Mouse (Mus musculus): Measurements from ENCODE around the gene Pdcd5.

Pdcd5 gene

DNA sequence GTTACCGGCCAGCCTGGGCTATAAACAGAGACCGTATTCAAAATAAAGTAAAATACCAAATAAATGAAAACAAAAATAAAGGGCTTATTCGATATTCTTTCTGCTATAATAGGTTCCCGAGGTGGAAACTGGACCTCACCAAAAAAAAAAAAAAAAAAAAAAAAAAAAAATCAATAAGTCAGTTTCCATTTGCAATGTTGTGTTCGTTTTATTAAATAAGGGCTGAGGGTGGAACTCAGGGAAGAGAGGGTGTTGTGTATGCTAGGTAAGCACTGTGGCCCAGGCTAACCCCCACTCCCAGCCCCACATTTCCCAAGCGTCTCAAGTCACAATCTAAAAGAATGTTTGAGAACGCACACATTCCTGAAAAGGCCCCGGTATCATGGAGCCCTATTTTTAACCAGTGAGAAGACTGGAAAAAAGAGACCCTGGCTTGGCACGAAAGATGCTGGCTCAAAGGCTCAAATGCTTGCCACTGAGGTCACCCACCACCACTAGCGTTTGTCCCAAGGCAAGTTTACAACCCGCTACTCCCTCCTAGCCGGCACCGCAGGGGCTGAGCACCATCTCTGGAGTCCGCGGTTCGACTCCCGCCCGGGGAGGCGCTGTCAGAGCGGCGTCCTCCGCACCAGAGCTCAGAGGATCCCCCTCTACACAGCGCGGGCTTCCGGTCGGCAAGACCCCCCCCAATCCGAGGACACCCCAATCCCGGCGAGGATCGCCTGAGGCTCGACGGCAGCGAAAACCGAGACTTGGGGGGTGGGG, 822 bp downstream of the Pdcd5 start:
- no peak for DNase-seq (ENCODE audit: low spot score in 2 of 2)

DNA sequence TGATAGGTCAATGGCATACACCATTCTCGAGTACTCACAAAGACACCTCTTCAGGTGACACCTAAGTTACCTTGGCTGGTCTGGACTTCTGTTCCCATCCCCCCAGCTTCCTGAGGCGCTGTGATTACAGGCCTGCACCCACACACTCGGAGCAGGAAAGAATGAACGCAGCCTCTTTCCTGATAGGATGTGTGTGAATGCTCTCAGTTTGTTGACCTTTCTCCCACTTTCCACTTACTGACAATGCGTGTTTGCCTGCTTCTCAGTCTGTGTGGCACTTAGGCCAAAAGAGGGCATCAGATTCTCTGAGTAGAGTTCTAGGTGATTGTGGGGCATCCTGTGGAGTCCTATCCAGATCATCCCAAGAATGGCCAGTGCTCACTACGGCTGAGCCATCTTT, 7.2 kb downstream of the Pdcd5 start:
- DNase-seq (ENCODE audit: low spot score in 2 of 2) = no peak

GRCm38 (mm10) chr7:35636874-35637273, 10.4 kb downstream of the Pdcd5 start:
- DNase-seq (ENCODE audit: low spot score in 2 of 2) = no peak

- no peak for DNase-seq (ENCODE audit: low spot score in 2 of 2)
Measured at GRCm38 (mm10) chr7:35636229-35636628, 11.1 kb downstream of the Pdcd5 start.

- DNase-seq (ENCODE audit: low spot score in 2 of 2) = no peak
Measured at GRCm38 (mm10) chr7:35628496-35628895, 18.8 kb downstream of the Pdcd5 start.

DNA sequence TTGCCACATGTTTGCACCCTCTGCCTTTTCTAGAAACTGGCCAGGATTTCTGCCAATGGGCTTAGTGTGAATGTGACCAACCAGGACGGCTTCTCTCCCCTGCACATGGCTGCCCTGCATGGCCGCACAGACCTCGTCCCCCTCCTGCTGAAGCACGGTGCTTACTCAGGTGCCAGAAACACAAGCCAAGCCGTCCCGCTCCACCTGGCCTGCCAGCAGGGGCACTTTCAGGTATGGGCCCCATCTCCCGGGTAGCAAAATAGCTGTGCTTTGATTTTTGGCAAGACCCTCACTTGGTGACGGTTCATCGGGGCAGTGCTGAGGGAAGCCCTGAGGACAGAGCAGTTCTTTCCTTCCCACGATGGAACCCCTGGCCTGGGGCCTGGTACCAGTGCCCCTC, 19.9 kb downstream of the Pdcd5 start:
- DNase-seq (ENCODE audit: low spot score in 2 of 2) = no peak

- no peak for DNase-seq (ENCODE audit: low spot score in 2 of 2)
Measured at GRCm38 (mm10) chr7:35626038-35626437, 21.3 kb downstream of the Pdcd5 start.

DNA sequence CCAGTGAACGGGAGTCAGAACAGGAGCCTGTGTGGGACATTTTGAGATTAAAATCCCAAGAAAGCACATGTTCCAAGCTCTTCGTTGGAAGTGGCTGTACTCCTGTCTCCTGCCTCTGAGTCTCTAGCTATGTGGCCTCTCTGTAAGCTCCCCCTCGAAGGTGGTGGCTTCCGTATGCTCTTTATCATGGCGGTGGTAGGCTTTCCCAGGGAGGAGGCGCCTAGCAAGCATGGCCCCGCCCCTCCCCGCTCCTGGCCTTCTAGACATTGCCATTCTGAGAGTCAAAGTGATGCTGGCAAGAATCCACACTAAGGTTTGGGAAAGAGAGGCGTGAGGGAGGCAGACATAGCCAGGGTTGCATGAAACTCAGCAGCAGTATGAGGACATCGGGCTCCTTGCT, 24.7 kb downstream of the Pdcd5 start:
- DNase-seq (ENCODE audit: low spot score in 2 of 2) = no peak

GRCm38 (mm10) chr7:35617513-35617912, 29.8 kb downstream of the Pdcd5 start:
- DNase-seq (ENCODE audit: low spot score in 2 of 2) = no peak

DNA sequence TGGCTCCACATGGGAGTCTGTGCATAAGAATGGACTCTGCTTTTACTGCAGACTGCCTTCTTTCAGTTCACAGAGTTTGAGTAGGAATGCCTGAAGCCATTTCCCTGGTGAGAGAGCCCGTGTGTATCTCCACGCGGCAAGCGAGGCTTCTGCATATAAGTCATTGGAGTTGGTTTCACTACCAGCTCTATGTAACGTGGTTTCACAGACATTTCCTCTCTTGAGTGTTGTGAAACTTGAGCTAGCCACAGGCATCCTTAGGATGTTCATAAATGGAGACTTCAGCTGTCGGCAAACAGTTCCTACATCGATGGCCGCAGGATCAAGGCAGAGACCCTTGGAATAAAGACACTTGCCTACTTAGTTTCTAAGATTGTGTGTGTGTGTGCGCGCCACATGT, 38.1 kb downstream of the Pdcd5 start:
- DNase-seq (ENCODE audit: low spot score in 2 of 2) = no peak

DNA sequence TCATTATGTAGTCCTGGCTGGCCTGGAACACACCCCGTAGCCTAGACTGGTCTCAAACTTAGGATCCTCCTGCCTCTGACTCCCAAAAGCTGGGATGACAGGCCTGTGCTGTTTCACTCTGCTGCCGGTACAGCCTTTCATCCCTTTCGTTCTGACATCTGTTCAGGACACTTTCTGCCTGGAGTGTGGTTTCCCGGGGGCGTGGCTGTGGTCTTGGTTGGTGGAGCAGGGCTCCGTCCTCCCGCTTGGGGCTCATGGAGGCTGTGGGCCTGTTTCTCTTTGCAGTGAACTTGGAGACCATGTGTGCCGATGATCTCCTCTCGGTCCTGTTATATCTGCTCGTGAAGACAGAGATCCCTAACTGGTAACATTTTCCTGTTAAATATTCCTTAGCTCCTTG, 40.5 kb downstream of the Pdcd5 start:
- no peak for DNase-seq (ENCODE audit: low spot score in 2 of 2)

GRCm38 (mm10) chr7:35602766-35603165, 44.6 kb downstream of the Pdcd5 start:
- DNase-seq (ENCODE audit: low spot score in 2 of 2) = no peak

DNA sequence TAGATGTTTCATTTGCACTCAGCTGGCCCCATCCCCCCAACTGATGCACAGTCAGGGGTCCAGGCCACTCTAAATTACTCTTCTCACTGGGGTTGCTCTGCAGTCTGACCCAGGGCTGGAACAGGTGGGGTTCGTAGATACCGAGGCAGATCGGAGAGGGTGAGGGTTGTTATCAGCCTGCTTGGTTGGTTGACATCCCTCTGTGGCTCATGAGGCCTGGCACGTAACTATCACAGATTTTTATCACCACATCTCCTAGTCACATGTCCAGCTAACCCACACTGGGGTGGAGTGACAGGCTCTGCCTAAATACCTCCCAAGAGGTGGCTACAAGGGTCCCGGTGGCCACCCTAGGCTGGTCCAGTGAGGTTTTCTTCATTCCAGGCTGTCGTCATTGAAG, 46.2 kb downstream of the Pdcd5 start:
- DNase-seq (ENCODE audit: low spot score in 2 of 2) = no peak

DNA sequence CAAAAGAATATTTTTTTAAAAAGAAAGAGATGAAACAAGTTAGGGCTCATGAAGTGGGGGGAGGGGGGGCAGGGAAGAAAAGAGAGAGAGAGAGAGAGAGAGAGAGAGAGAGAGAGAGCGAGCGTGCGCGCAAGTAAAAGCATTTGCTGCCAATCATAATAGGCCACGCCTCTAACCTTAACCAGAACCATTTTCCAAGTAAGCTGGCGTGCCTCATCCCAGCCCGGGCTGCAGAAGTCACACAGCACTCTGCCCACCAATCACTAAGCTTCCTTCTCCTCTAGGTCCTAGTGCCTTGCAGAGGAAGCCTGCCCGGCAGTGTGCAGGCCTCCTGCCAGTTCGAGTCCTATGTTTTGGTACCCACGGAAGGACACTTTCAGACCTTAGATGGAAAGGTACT, 47.3 kb downstream of the Pdcd5 start:
- DNase-seq (ENCODE audit: low spot score in 2 of 2) = no peak

GRCm38 (mm10) chr7:35599492-35599891, 47.8 kb downstream of the Pdcd5 start:
- no peak for DNase-seq (ENCODE audit: low spot score in 2 of 2)

GRCm38 (mm10) chr7:35594311-35594710, 53.0 kb downstream of the Pdcd5 start:
- no peak for DNase-seq (ENCODE audit: low spot score in 2 of 2)
